Mouse (Mus musculus) liver, embryonic 14.5 days (tissue): ENCODE data around the gene Tbc1d9.

Experiments used
- CTCF ChIP-seq: IDR thresholded peaks from 2 replicates; pipeline ENCODE4 v1.5.1; 2016; ENCODE audit warnings: antibody characterized with exemption, low read depth, control low read depth
- EP300 ChIP-seq: IDR thresholded peaks from 2 replicates; pipeline ENCODE4 v1.6.1; 2016; ENCODE audit warnings: antibody characterized with exemption, low read depth

DNA sequence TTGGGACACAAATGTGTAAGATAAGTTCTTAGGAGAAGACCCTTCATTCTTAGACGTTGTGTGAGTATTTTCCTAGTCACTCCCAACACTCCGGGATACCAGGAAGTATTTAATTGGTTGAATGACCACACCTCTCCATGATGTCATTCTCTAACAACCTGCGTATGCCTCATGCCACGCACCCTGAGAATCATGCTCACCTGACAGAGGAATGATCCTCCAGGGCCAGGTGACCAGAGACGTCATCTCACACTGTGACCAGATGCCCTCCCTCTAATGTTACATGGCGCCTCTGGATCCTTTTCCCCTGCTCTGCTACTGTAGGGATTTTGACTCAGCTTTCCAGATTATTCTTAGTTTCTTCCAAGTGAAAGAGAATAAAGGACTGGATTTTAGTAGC is 16.0 kb upstream of the Tbc1d9 start:
- TF ChIP-seq CTCF (no peak), EP300 (no peak)
